Mouse (Mus musculus) WW6 (cell line): ENCODE results near the gene Gm7735.
"Not testable (repeated sequence)": the region's sequence is repeated elsewhere in the genome, so short reads cannot be mapped to it uniquely, and the experiment has no call there.

Source experiments
- DNase-seq: peaks from one replicate; pipeline ENCODE4 v3.0.0-alpha.2; 2013; ENCODE audit warnings: low read depth, low spot score

Gm7735 gene

DNA sequence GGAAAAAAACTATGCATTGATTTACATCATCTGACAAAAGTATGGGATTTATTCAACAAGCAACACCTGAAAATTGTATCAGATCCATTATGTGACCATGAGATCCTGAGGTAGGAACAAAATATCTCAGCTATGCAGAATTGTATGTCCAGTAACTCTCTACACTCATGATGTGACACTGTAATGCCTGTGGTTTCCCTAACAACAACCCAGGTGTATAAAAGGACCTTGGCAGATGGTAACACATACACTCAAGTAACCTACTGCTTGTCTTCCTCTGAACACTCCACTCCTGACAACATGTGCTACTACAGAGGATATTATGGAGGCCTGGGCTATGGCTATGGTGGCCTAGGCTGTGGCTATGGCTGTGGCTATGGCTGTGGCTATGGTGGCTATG, at the start of gene Gm7735:
TSS of gene Gm7735 (plus strand) at position 301 of the 400 bp plus-strand sequence.
- not testable (repeated sequence) for DNase-seq

DNA sequence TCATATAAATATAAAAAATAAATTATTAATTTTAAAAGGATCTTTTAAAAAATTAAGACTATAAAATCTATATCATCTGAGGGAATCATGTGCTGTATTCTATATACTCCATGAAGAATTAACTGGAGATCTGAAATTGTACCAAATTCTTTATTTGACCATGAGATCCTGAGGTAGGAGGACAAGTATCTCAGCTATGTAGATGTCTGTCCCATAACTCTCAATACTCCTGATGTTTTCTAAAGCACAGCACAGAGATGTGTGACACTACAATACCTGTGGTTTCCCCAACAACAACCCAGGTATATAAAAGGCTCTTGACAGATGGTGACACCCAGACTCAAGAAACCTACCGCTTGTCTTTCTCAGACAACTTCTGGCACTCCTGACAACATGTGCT, 28.7 kb upstream of the Gm7735 start, which contains the start of gene Gm6358:
TSS of gene Gm6358 (plus strand) at position 301 of the 400 bp plus-strand sequence.
- no peak for DNase-seq

DNA sequence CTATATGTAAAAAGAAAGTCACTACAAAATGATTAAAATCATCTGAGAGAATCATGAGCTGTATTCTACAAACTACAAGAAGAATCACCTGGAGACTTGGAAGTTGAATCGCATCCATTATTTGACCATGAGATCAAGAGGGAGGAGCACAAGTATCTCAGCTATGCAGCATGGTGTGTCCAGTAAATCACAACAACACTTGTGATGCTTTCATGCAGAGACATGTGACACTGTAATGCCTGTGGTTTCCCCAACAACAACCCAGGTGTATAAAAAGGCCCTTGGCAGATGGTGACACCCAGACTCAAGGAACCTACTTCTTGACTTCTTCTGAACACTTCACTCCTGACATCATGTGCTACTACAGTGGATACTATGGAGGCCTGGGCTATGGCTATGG, 18.5 kb upstream of the Gm7735 start, which contains the start of gene Gm10061:
TSS of gene Gm10061 (plus strand) at position 301 of the 400 bp plus-strand sequence.
- no peak for DNase-seq

DNA sequence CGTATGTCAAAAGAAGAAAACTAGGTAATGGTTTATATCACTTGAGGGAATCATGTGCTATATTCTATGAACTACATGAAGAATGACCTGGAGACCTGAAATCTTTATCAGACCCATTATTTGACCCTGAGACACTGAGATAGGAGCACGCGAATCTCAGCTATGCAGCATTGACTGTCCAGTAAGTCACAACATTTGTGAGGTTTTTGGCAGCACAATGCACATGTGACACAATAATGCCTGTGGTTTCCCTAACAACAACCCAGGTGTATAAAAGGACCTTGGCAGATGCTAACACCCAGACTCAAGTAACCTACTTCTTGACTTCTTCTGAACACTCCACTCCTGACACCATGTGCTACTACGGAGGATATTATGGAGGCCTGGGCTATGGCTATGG, 11.6 kb upstream of the Gm7735 start, which contains the start of gene Gm9789:
TSS of gene Gm9789 (plus strand) at position 301 of the 400 bp plus-strand sequence.
- DNase-seq = no peak

DNA sequence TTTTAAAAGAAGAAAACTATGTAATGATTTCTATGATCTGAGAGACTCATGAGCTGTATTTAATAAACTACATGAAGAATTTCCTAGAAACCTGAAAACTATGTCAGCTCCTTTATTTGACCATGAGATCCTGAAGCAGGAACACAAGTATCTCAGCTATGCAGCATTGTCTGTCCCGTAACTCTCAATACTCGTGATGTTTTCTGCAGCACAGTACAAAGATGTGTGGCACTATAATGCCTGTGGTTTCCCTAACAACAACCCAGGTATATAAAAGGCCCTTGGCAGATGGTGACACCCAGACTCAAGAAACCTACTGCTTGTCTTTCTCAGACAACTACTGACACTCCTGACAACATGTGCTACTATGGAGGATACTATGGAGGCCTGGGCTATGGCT, 5.1 kb downstream of the Gm7735 start, which contains the start of gene 1110057P08Rik:
TSS of gene 1110057P08Rik (plus strand) at position 301 of the 400 bp plus-strand sequence.
- no peak for DNase-seq

DNA sequence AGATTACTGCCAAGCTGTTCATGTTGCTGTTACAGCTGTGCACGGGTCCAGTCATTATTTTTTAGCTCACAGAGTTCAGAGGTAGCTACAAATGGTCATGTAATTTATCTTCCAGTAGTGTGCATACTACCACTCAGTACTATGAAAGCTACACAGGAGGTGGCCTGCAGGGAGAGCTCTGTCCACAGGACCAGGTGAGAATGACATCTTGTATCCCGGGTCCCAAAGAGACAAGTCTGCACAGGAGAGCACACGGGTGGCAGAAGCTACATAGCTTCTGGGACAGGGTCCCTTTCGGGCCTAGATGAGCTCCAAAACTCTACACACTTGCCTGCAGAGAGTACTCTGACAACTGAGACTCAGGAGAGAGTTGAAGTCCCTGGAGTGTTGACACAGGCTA, 19.3 kb downstream of the Gm7735 start:
- no peak for DNase-seq

DNA sequence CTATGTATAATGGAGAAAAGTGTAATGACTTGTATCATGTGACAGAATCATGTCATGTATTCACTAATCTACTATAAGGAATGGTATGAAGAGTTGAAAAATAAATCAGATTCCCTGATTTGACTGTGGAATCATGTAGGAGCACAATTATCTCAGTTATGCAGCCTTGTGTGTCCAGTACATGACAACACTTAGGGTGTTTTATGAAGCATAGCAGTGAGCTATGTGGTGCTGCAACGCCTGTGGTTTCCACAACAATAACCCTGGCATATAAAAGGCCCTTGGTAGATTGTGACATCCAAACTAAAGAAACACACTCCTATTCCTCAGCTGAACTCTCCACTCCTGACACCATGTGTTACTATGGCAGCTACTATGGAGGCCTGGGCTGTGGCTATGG, 36.3 kb downstream of the Gm7735 start, which contains the start of gene Krtap20-2:
TSS of gene Krtap20-2 (plus strand) at position 301 of the 400 bp plus-strand sequence.
- DNase-seq = no peak
